Mouse (Mus musculus): ENCODE measurements around the gene Olfr591.

GRCm38 (mm10) chr7:103125538-103125937, 52.6 kb downstream of the Olfr591 start, which contains the start of gene Olfr586:
- no peak for TF ChIP-seq CTCF (conservative IDR thresholded peaks at IDR 0.05; ENCODE audit: insufficient read depth, insufficient read length, low read depth, low read length)
- TF ChIP-seq POLR2A (IDR thresholded peaks at IDR 0.05; ENCODE audit: low read depth, low read length): no peak
